Mouse (Mus musculus): ENCODE data around the gene Tomm20.
"Not testable (repeated sequence)": the region's sequence is repeated elsewhere in the genome, so short reads cannot be mapped to it uniquely, and the experiment has no call there.

Gene Tomm20

GRCm38 (mm10) chr8:126945730-126946163, at the start of gene Tomm20:
Gene Tomm20, minus strand, starts transcription at chr8:126945844.
- peak; percentile 96 to 97 for DNase-seq (ENCODE audit: low spot score in 2 of 2)

- DNase-seq (ENCODE audit: low spot score in 2 of 2): no peak
These were observed 48.9 kb upstream of the Tomm20 start for GRCm38 (mm10) chr8:126994506-126994905.

GRCm38 (mm10) chr8:126989363-126990153, 43.9 kb upstream of the Tomm20 start:
- DNase-seq (ENCODE audit: low spot score in 2 of 2): no peak

GRCm38 (mm10) chr8:126988346-126989006, 42.8 kb upstream of the Tomm20 start:
- DNase-seq (ENCODE audit: low spot score in 2 of 2): no peak

- peak; percentile 67 to 89 for DNase-seq (ENCODE audit: low spot score in 2 of 2)
These were observed 40.9 kb upstream of the Tomm20 start for GRCm38 (mm10) chr8:126986495-126986894.

- DNase-seq (ENCODE audit: low spot score in 2 of 2): no peak
These were observed 34.4 kb upstream of the Tomm20 start for GRCm38 (mm10) chr8:126980046-126980445.

DNA sequence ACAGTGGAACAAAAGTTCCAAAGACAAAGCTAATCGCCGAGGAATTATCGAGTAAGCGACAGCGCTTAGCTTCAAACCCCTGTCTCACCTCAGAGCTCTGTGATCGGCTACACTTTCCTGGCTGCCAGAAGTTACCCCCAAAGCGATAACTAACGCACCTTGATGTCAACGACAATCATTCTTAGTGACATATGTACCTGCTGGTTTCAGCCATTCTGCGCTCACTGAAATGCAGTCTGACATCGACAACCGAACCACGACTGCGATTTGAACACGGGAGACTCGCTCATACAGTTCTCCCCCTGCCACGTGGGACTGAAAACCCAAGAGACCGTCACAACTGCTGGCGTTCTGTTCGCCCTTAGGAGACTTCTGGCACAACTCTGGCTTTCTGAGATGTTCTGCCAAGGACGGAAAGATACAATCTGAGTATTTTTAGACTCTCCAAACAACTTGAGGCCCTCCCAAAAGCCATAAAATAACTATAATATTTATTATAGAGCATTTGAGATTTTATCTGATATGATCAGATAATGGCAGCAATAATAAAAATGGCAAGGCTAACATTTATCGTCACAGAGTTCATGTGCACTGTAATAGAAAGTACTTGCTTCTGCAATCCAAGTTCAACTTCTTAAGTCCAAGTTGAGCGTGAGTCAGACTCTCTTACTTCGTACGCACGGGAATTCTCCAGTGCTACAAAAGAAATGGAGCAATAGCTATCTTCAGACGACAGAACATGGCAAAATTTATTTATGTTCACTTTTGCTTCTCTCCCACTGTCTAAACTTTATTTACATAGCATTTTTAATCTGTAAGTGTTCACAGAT, 33.7 kb upstream of the Tomm20 start:
- no peak for DNase-seq (ENCODE audit: low spot score in 2 of 2)

DNA sequence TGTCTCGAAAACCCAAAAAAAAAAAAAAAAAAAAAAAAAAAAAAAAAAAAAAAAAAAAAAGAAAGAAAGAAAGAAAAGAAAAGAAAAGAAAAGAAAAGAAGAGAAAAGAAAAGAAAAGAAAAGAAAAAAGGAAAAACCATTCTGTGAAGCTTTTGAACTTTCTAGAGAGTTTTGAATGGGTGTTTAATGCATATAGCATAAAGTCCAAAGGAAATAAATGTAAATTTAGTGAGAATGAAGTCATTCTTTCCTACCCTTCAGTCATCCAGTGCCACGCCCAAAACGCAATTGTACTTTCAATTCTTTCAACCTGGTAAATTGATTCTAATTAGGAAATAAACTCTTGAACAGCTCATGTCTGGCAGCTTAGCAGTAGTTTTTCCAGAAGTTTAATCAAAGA, 32.9 kb upstream of the Tomm20 start:
- DNase-seq (ENCODE audit: low spot score in 2 of 2): not testable (repeated sequence)

DNA sequence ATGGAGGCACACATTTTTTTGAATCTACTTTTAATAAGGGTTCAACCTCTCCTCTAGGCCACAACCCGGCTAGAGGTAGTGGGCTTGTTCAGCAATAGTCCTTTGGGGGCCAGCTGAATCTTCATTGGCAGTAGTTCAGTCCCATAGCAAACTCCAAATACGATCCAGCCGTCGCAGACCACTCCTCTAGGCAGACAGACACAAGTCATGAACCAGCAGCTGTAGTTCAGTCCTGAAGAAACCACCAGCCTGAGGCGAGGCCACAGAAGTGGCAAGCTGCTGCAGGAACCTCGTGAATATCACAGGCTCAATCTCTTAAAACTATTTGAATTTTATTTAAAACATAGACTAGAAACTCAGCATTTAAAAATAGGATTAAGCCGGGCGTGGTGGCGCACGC, 32.4 kb upstream of the Tomm20 start:
- DNase-seq (ENCODE audit: low spot score in 2 of 2): no peak

DNA sequence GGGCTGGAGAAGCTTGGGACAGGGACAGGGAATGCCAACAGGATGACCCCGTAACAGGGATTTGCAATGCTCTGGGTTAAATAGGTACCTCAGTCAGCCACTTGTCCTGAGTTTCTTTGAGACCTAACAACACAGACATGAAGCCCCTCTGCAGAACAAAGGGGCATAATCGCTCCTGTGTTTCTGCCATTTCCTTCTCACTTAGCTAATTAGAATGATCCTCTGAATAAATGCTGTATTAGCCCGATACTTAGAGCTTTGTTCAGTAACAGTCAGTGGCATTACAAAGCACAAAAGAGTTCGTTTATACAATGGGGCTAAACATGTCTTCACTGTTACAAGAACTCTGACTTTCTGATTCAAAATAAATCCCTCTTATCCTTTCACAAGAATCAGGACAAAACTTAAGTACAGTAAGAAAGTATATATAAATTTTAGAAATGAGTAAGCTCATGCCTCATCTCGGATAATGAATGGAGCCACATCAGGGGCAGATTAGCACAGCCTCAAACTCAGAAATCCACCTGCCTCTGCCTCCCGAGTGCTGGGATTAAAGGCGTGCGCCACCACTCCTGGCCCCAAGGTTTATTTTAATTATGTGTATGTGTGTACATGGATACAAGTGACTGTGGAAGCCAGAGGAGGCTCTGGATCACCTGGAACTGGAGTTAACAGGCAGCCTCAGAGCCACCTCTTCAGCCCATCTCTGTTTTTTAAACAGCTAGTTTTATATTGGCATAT, 31.1 kb upstream of the Tomm20 start:
- DNase-seq (ENCODE audit: low spot score in 2 of 2): no peak

DNA sequence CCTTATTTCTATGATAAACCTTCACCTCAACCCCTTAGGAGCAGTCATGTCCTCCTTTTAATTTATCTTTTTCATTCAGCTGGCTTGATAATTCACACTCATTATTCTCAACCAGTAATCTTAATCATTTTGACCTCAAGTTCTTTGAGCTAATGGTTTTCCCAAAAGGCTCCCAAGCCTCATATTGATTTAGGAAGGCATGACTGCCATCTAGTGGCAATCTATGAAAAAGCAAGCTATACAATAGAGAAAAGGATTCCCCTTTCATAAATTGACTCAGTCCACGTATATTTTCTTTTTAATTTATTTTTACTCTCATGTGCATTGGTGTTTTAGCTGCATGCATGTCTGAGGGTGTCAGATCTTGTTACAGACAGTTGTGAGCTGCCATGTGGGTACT, 30.1 kb upstream of the Tomm20 start:
- DNase-seq (ENCODE audit: low spot score in 2 of 2): no peak

DNA sequence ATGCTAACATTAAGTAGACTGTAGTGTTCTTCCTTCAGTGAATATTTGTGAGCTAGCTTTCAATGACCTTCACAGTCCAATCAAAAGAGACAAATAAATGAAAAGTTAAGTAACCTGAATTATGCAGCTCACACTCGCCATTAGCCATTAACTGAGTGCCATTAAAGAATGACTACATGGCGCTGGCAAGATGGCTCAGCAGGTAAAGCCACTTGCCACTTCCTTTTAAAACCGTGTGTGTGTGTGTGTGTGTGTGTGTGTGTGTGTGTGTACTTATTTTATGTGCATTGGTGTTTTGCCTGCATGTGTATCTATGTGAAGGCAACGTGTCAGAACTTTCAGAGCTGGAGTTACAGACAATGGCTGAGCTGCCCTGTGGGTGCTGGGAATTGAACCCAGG, 28.9 kb upstream of the Tomm20 start:
- no peak for DNase-seq (ENCODE audit: low spot score in 2 of 2)

DNA sequence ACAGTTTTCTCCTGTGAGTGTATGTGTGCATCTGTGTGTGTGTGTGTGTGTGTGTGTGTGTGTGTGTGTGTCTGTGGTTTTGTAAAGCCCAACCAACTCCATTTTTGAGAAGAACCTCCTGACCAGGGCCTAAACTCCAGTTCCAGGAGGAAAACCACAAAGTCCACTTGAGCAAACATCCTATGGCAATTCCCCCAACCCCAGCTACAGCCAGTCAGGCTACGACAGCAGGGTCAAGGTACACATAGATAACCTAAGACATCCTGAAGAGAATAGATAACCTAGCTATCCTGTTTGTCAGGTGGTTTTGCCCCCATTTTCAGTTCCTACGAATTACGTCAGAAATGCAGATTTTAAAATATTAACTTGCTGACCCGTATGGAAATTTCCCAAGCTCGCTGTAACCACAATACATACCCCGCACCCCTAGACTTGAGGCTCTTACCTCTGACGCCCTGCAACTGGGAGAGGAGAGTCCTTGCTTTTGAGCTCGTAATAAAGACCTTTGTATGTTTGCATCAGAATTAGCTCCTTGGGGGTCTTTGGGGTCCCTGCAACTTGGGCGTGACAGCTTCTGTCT, 28.1 kb upstream of the Tomm20 start:
- no peak for DNase-seq (ENCODE audit: low spot score in 2 of 2)

- DNase-seq (ENCODE audit: low spot score in 2 of 2): no peak
These were observed 27.0 kb upstream of the Tomm20 start for GRCm38 (mm10) chr8:126972649-126973048.

GRCm38 (mm10) chr8:126972102-126972501, 26.5 kb upstream of the Tomm20 start:
- DNase-seq (ENCODE audit: low spot score in 2 of 2): no peak

GRCm38 (mm10) chr8:126971314-126971664, 25.6 kb upstream of the Tomm20 start:
- no peak for DNase-seq (ENCODE audit: low spot score in 2 of 2)

- peak; percentile 94 to 95 for DNase-seq (ENCODE audit: low spot score in 2 of 2)
These were observed 25.1 kb upstream of the Tomm20 start, which contains the start of gene Rbm34 for GRCm38 (mm10) chr8:126970579-126971313. Gene Rbm34, minus strand, starts transcription at chr8:126971071.

DNA sequence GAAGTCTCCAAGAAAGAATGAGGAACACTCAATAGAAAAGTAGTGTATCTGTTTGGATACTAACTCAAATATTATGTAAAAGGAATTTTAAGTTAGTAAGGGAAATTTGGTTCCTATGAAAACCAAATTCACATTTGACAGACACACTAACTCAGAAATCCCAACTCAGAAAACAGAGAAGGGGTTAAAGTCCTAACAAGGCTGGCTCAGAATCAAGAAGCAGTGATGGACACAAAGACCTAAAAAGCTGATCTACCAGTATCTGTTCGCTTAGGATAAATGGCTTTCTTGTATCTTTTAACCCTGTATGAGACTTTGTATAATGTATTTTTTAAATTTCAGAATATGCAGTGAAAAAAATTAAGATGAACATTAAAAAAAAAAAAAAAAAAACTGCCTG, 23.9 kb upstream of the Tomm20 start:
- DNase-seq (ENCODE audit: low spot score in 2 of 2): no peak

- no peak for DNase-seq (ENCODE audit: low spot score in 2 of 2)
These were observed 22.5 kb upstream of the Tomm20 start for GRCm38 (mm10) chr8:126968107-126968506.

DNA sequence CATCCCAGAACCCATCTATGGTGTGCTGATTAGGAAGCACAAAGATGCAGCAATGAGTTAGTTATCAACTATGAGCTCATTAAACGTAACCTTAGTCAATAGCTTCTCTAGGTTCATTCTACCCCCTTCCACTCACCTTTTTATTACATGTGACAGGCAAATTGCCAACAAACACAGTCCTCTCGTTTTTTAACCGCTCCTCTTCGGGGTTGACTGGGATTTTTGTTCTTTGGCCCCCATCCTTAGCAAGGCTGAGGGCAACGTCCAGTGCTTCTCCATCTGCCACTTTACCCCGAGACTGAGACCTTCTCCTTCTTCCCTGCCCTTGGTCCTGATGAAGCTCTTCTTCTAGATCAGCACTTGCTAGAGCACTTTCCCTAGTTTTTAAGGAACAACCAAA, 19.6 kb upstream of the Tomm20 start:
- DNase-seq (ENCODE audit: low spot score in 2 of 2): no peak

DNA sequence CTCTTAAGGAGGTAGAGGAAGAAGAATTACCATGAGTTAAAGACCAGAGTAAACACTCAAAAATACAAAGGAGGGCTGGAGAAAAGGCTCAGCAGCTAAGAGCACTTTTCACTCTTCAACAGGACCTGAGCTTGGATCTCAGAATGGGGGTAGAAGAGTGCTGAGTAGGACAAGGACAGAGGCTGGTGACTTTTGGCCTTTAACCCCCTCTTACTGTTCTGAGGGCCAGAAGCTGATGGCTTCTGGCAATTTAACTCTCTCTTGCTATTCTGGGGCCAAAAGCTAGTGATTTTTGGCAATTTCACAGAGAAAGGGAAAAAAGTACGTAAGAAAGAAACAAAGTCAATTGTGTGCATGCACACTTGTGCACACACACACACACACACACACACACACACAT, 17.2 kb upstream of the Tomm20 start:
- DNase-seq (ENCODE audit: low spot score in 2 of 2): no peak

All from frontal cortex, postnatal 36 days (tissue).